ENCODE assay signal across 11 mouse cellular contexts in the genomic region with DNA sequence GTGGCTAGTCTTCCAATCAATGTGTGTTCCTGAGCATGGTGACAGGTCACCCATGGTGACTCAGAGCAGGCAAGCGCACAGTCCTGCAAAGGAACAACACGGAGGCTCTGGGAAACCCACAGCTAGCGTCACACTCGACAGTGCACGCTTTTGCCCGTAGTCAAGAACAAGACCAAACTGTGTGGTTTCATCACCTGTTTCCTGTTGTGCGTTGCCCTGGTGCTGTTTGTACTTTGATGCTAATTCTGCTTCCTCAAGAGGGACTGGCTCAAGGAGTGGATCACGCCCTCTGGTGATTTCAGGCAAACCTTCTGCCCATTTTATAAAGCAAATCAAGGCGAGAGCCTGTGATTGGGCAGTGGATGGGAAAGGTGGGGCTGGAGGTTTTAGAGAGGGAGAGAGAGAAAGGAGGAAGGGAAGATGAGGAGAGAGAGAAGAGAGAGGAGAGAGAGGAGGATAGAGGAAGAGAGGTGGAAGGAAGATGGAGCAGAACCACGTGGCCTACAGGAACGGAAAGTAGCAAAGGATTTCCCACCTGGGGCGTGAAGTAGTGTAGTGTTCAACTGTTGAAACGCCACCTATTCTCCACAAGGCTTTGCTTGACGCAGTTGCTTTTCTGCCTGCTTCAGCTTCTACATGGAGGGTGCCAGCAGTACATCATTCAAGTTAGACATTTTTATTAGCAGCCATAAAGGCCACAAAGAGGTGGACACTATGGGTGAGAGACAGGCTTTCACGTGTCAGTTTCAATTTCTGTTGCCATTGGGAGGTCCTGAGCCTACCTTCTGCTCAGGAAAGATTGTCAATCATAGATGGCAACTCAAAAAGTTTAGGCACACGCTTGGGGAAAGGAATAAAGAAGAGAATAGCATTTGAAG. TPM values are rescaled to one million over a fixed set of nuclear protein-coding genes. Genes with fewer than 3 reads are reported as not detected.
A peak's percentile ranks its signal among the peaks of the same experiment; 100 is the strongest.
DNase-seq lines count a peak whose midpoint lies in the region; ATAC-seq and TF ChIP-seq lines count a peak whose summit lies in the region.
"Had no signal": no experiment of that assay in that cellular context is flagged by ENCODE, and none has a peak within 500 bp of the region (broad histone marks: within the 10 kb centered on the region; RNA-seq: fewer than 3 reads in every experiment).

No protein-coding gene starts in this region.

- ATAC-seq in liver, embryonic 12.5 days: no peak
- peak; percentile 95 for ATAC-seq in common myeloid progenitor, adult 5-6 weeks (replicated peaks; ENCODE audit: low read depth, poor library complexity, severe bottlenecking)
- ATAC-seq in megakaryocyte progenitor cell, adult 5-6 weeks (replicated peaks; ENCODE audit: poor library complexity): peak; percentile 89
- ATAC-seq in erythroid progenitor cell, adult 5-6 weeks (replicated peaks; ENCODE audit: low FRiP score, poor library complexity, severe bottlenecking): no peak
- ATAC-seq: midbrain, embryonic 15.5 days had no signal

- H3K79me2 ChIP-seq in liver, adult 2 months (ENCODE audit: control insufficient read depth, insufficient read depth, low read length): no peaks in the 10 kb centered on the region

- no peaks in the 10 kb centered on the region for H3K9me3 ChIP-seq in liver, embryonic 12.5 days (replicated peaks)
- H3K9me3 ChIP-seq: hindbrain, embryonic 15.5 days; midbrain, embryonic 15.5 days had no signal

- DNase-seq in liver, adult 2 months (ENCODE audit: extremely low read depth, low read depth, low spot score): peak; percentile 33
- peak; percentile 75 to 84 for DNase-seq in thymus, postnatal 36 days
- DNase-seq in cerebellum, adult 2 months: no peak
- no peak for DNase-seq in right cerebral cortex, postnatal 36 days (ENCODE audit: low spot score in 2 of 2)

- TF ChIP-seq CTCF in liver, adult 2 months (IDR thresholded peaks at IDR 0.05; ENCODE audit: low read depth, low read length): no peak
- no peak for TF ChIP-seq CTCF in cerebellum, adult 2 months (IDR thresholded peaks at IDR 0.05; ENCODE audit: borderline replicate concordance, insufficient read depth, low read depth, low read length)

- no peak overlapping the region for H3K9ac ChIP-seq in liver, adult 2 months (ENCODE audit: low read depth, low read length)
- no peak overlapping the region for H3K9ac ChIP-seq in liver, embryonic 12.5 days
- H3K9ac ChIP-seq: hindbrain, embryonic 15.5 days; midbrain, embryonic 15.5 days had no signal

- H3K4me2 ChIP-seq in liver, embryonic 12.5 days: no peak overlapping the region
- H3K4me2 ChIP-seq: hindbrain, embryonic 15.5 days; midbrain, embryonic 15.5 days had no signal

- peaks cover 13% of the 10 kb centered on the region for H3K4me1 ChIP-seq in liver, adult 2 months (ENCODE audit: control insufficient read depth, insufficient read depth, low read length)
- no peaks in the 10 kb centered on the region for H3K4me1 ChIP-seq in liver, embryonic 12.5 days
- H3K4me1 ChIP-seq in cerebellum, adult 2 months (ENCODE audit: control insufficient read depth, insufficient read depth, low read length): no peaks in the 10 kb centered on the region
- H3K4me1 ChIP-seq: hindbrain, embryonic 15.5 days; midbrain, embryonic 15.5 days had no signal

- TF ChIP-seq POLR2A in liver, adult 2 months (IDR thresholded peaks at IDR 0.05; ENCODE audit: extremely low read depth, insufficient read depth, low read length): no peak
- no peak for TF ChIP-seq POLR2A in cerebellum, adult 2 months (IDR thresholded peaks at IDR 0.05; ENCODE audit: borderline replicate concordance, insufficient read depth, low read length)

- 74% methylated on average over 16 of the region's 16 CpGs for WGBS in liver, adult 2 months
- 35% methylated on average over 16 of the region's 16 CpGs for WGBS in liver, embryonic 12.5 days (ENCODE audit: insufficient replicate concordance)
- 76% methylated on average over 16 of the region's 16 CpGs for WGBS in cerebellum, adult 2 months

- H3K4me3 ChIP-seq in liver, adult 2 months (ENCODE audit: insufficient read depth, low read depth, low read length): no peak overlapping the region
- no peak overlapping the region for H3K4me3 ChIP-seq in liver, embryonic 12.5 days
- no peak overlapping the region for H3K4me3 ChIP-seq in cerebellum, adult 2 months (replicated peaks; ENCODE audit: insufficient read depth, low read depth, low read length)
- H3K4me3 ChIP-seq: erythroblast, embryonic 14.5 days; hindbrain, embryonic 15.5 days; midbrain, embryonic 15.5 days had no signal

- no peaks in the 10 kb centered on the region for H3K27me3 ChIP-seq in liver, adult 2 months (ENCODE audit: control insufficient read depth, insufficient read depth, low read length)
- no peaks in the 10 kb centered on the region for H3K27me3 ChIP-seq in liver, embryonic 12.5 days (replicated peaks)
- H3K27me3 ChIP-seq in cerebellum, adult 2 months (ENCODE audit: control insufficient read depth, insufficient read depth, low read length): no peaks in the 10 kb centered on the region
- H3K27me3 ChIP-seq: hindbrain, embryonic 15.5 days; midbrain, embryonic 15.5 days had no signal

- H3K36me3 ChIP-seq in liver, adult 2 months (ENCODE audit: control insufficient read depth, insufficient read depth, low read length): no peaks in the 10 kb centered on the region
- H3K36me3 ChIP-seq in liver, embryonic 12.5 days: no peaks in the 10 kb centered on the region
- H3K36me3 ChIP-seq: hindbrain, embryonic 15.5 days; midbrain, embryonic 15.5 days had no signal

- no peak overlapping the region; the same call in 1 of the 2 replicates for H3K27ac ChIP-seq in liver, adult 2 months (replicated peaks; ENCODE audit: insufficient read depth, low read depth, low read length)
- no peak overlapping the region for H3K27ac ChIP-seq in liver, embryonic 12.5 days
- H3K27ac ChIP-seq in cerebellum, adult 2 months (ENCODE audit: insufficient read depth, low read length): no peak overlapping the region
- H3K27ac ChIP-seq: hindbrain, embryonic 15.5 days; midbrain, embryonic 15.5 days had no signal

RNA-seq across cellular contexts. Expression of a gene that starts 59.2 kb away (rescaled TPM):
- total RNA-seq in liver, adult 2 months (2014; rRNA removed): 56.1 and 67.8 TPM in 2 replicates
- polyA plus RNA-seq in liver, adult 2 months (2012; rRNA removed): 30.2 and 30.4 TPM in 2 replicates
- 49.2 TPM in 2 replicates for polyA plus RNA-seq in liver, embryonic 12.5 days (2016; fragmentation: Nextera tagmentation; extraction: Ambion mirVana)
- total RNA-seq in common myeloid progenitor, adult 5-6 weeks (2017): 82.7 and 97.2 TPM in 2 replicates
- 77.2 and 78.7 TPM in 2 replicates for total RNA-seq in megakaryocyte progenitor cell, adult 5-6 weeks (2015)
- 89.4 and 90.6 TPM in 2 replicates for total RNA-seq in megakaryocyte progenitor cell, adult 5-6 weeks (2017)
- 18.0 and 36.0 TPM in 2 replicates for total RNA-seq in erythroid progenitor cell, adult 5-6 weeks (2015; ENCODE audit: low replicate concordance)
- 17.8 and 35.9 TPM in 2 replicates for total RNA-seq in erythroid progenitor cell, adult 5-6 weeks (2017; ENCODE audit: low replicate concordance)
- polyA plus RNA-seq in cerebellum, adult 2 months (2012; rRNA removed): 55.8 and 56.0 TPM in 2 replicates

Comparison
In these comparisons a context has a peak if more than half of its experiments do, and no peak if none do; other contexts are left out.
1. DNase-seq: peak in liver, adult 2 months (single experiment) and thymus, postnatal 36 days (2 of 2); none in cerebellum, adult 2 months (0 of 2) and right cerebral cortex, postnatal 36 days (0 of 2).
2. ATAC-seq: peak in common myeloid progenitor, adult 5-6 weeks (single experiment) and megakaryocyte progenitor cell, adult 5-6 weeks (single experiment); none in liver, embryonic 12.5 days (single experiment) and erythroid progenitor cell, adult 5-6 weeks (single experiment).